ENCODE assay signal across 20 mouse cellular contexts in genomic region chr13:36276194-36276593, GRCm38 (mm10).
DNase-seq lines count a peak whose midpoint lies in the region; ATAC-seq and TF ChIP-seq lines count a peak whose summit lies in the region.
"Had no signal": no experiment of that assay in that cellular context is flagged by ENCODE, and none has a peak within 500 bp of the region (broad histone marks: within the 10 kb centered on the region; RNA-seq: fewer than 3 reads in every experiment).

No protein-coding gene starts in this region.

- no peaks in the 10 kb centered on the region for H3K4me1 ChIP-seq in hindbrain, postnatal 0 days (ENCODE audit: insufficient read depth, low read length)
- peaks cover 12% of the 10 kb centered on the region for H3K4me1 ChIP-seq in hindbrain, embryonic 10.5 days (replicated peaks)
- H3K4me1 ChIP-seq in lung, embryonic 14.5 days (ENCODE audit: insufficient read depth) = no peaks in the 10 kb centered on the region
- H3K4me1 ChIP-seq: kidney, embryonic 15.5 days; neural tube, embryonic 15.5 days had no signal

- ATAC-seq in hindbrain, postnatal 0 days = no peak
- ATAC-seq in lung, embryonic 14.5 days (ENCODE audit: insufficient read depth) = no peak
- peak; percentile 44; the same call in 1 of the 2 replicates for ATAC-seq in erythroblast, adult 5-6 weeks (replicated peaks; ENCODE audit: low FRiP score, poor library complexity, severe bottlenecking)
- ATAC-seq in CD4-positive, CD25-positive, alpha-beta regulatory T cell, adult 4 months = no peak
- ATAC-seq: activated CD4-positive, CD25-positive, alpha-beta regulatory T cell, adult 4 months had no signal

- peak; percentile 16; the same call in 1 of the 2 replicates for TF ChIP-seq CTCF in hindbrain, postnatal 0 days (IDR thresholded peaks at IDR 0.05; ENCODE audit: low read depth)
- peak; percentile 37 for TF ChIP-seq CTCF in lung, embryonic 14.5 days (IDR thresholded peaks at IDR 0.05; ENCODE audit: low read depth)

- no peak overlapping the region for H3K27ac ChIP-seq in hindbrain, postnatal 0 days
- no peak overlapping the region for H3K27ac ChIP-seq in hindbrain, embryonic 10.5 days
- no peak overlapping the region for H3K27ac ChIP-seq in lung, embryonic 14.5 days (ENCODE audit: low read depth)
- H3K27ac ChIP-seq: forebrain, embryonic 10.5 days; heart, embryonic 10.5 days; kidney, embryonic 15.5 days; midbrain, embryonic 12.5 days; neural tube, embryonic 15.5 days had no signal

- no peak for DNase-seq in hindbrain, postnatal 0 days (ENCODE audit: low spot score)
- no peak for DNase-seq in hindbrain, embryonic 10.5 days (ENCODE audit: low spot score)
- DNase-seq in lung, embryonic 14.5 days = no peak
- no peak for DNase-seq in lung, postnatal 4 days
- DNase-seq in NIH3T3 (ENCODE audit: low read depth) = peak; percentile 9
- DNase-seq: cerebellum, adult 8-10 months; gastrocnemius, postnatal 36 days; left cerebral cortex, postnatal 4 days; right cerebral cortex, postnatal 4 days; thymus, postnatal 36 days had no signal

- H3K36me3 ChIP-seq in hindbrain, postnatal 0 days (ENCODE audit: insufficient read depth, low read length) = no peaks in the 10 kb centered on the region
- H3K36me3 ChIP-seq in hindbrain, embryonic 10.5 days = no peaks in the 10 kb centered on the region
- H3K36me3 ChIP-seq in lung, embryonic 14.5 days (ENCODE audit: insufficient read depth) = no peaks in the 10 kb centered on the region
- H3K36me3 ChIP-seq: forebrain, embryonic 10.5 days; heart, embryonic 10.5 days; kidney, embryonic 15.5 days; midbrain, embryonic 12.5 days; neural tube, embryonic 15.5 days had no signal

- no peak overlapping the region for H3K9ac ChIP-seq in hindbrain, postnatal 0 days (replicated peaks; ENCODE audit: low read length)
- no peak overlapping the region for H3K9ac ChIP-seq in lung, embryonic 14.5 days
- H3K9ac ChIP-seq: kidney, embryonic 15.5 days; midbrain, embryonic 12.5 days; neural tube, embryonic 15.5 days had no signal

- WGBS in hindbrain, postnatal 0 days = 74% methylated on average over 2 of the region's 2 CpGs
- 89% methylated on average over 2 of the region's 2 CpGs for WGBS in hindbrain, embryonic 10.5 days
- WGBS in lung, embryonic 14.5 days = 67% methylated on average over 2 of the region's 2 CpGs

- no peaks in the 10 kb centered on the region for H3K9me3 ChIP-seq in hindbrain, postnatal 0 days (ENCODE audit: low read length)
- H3K9me3 ChIP-seq in hindbrain, embryonic 10.5 days = no peaks in the 10 kb centered on the region
- H3K9me3 ChIP-seq in lung, embryonic 14.5 days (ENCODE audit: low read depth, low read length) = no peaks in the 10 kb centered on the region
- H3K9me3 ChIP-seq: forebrain, embryonic 10.5 days; heart, embryonic 10.5 days; kidney, embryonic 15.5 days; midbrain, embryonic 12.5 days; neural tube, embryonic 15.5 days had no signal

- no peak overlapping the region for H3K4me3 ChIP-seq in hindbrain, postnatal 0 days (ENCODE audit: low read length)
- no peak overlapping the region for H3K4me3 ChIP-seq in hindbrain, embryonic 10.5 days
- H3K4me3 ChIP-seq in lung, embryonic 14.5 days (ENCODE audit: low read depth, low read length) = no peak overlapping the region
- H3K4me3 ChIP-seq: forebrain, embryonic 10.5 days; heart, embryonic 10.5 days; kidney, embryonic 15.5 days; midbrain, embryonic 12.5 days; myocyte; neural tube, embryonic 15.5 days had no signal

- no peak overlapping the region for H3K4me2 ChIP-seq in hindbrain, postnatal 0 days (ENCODE audit: low read depth, low read length)
- no peak overlapping the region for H3K4me2 ChIP-seq in lung, embryonic 14.5 days
- H3K4me2 ChIP-seq: kidney, embryonic 15.5 days; liver, embryonic 11.5 days; midbrain, embryonic 12.5 days; neural tube, embryonic 15.5 days had no signal

- no peaks in the 10 kb centered on the region; the same call in 1 of the 2 replicates for H3K27me3 ChIP-seq in hindbrain, postnatal 0 days (ENCODE audit: insufficient read depth, low read length)
- peaks cover 16% of the 10 kb centered on the region for H3K27me3 ChIP-seq in hindbrain, embryonic 10.5 days (ENCODE audit: insufficient read depth, poor library complexity, severe bottlenecking)
- H3K27me3 ChIP-seq in lung, embryonic 14.5 days (ENCODE audit: insufficient read depth, low read length) = no peaks in the 10 kb centered on the region
- H3K27me3 ChIP-seq: neural tube, embryonic 15.5 days had no signal
